In genomic region chr11:26996292-26997099, GRCm38 (mm10) we compare ENCODE assay signal across 8 mouse cellular contexts.
A peak's percentile ranks its signal among the peaks of the same experiment; 100 is the strongest.
DNase-seq lines count a peak whose midpoint lies in the region.

No protein-coding gene starts in this region.

- intact Hi-C loops in left cerebral cortex, postnatal 36 days (cut with DNase I), result no loop called here

- DNase-seq in Muller cell, postnatal 12 days (ENCODE audit: inconsistent ontology term), result peak; percentile 10
- DNase-seq in cerebellum, adult 9-10 months, result peak; percentile 3
- DNase-seq in frontal cortex, postnatal 36 days (ENCODE audit: low spot score in 2 of 2), result peak; percentile 57 to 83
- DNase-seq in left cerebral cortex, postnatal 36 days (ENCODE audit: low spot score in 2 of 2), result peak; percentile 56 to 69
- peak; percentile 11 for DNase-seq in retina, postnatal 7 days (ENCODE audit: low read depth, low spot score)
- no peak for DNase-seq in adrenal gland, postnatal 25 days
- DNase-seq in heart, adult 11 months, result no peak
- no peak for DNase-seq in heart, postnatal 4 days

Comparison
In these comparisons a context has a peak if more than half of its experiments do, and no peak if none do; other contexts are left out.
1. DNase-seq: peak in Muller cell, postnatal 12 days (single experiment), cerebellum, adult 9-10 months (single experiment), frontal cortex, postnatal 36 days (2 of 2), left cerebral cortex, postnatal 36 days (2 of 2) and retina, postnatal 7 days (single experiment); none in adrenal gland, postnatal 25 days (single experiment), heart, adult 11 months (single experiment) and heart, postnatal 4 days (single experiment).